Mouse (Mus musculus) heart, embryonic 12.5 days (tissue): ENCODE data around the gene Rasa2. TPM values are rescaled to one million over a fixed set of nuclear protein-coding genes. Genes with fewer than 3 reads are reported as not detected.

Experiments used
- ATAC-seq: fragments of 200-750 bp; cut with Nextera tagmentation; 2 replicates; pipeline ENCODE4 v1.8.0; 2017; ENCODE audit warnings: moderate TSS enrichment, moderate library complexity; ENCODE audit not compliant: insufficient number of reproducible peaks, low FRiP score
- H3K27ac ChIP-seq: fragments of 300-500 bp; sonication (generic); 2 replicates; pipeline ENCODE4 v1.5.1; 2016; ENCODE audit warnings: mild to moderate bottlenecking, moderate library complexity; ENCODE audit not compliant: poor library complexity, severe bottlenecking
- H3K27me3 ChIP-seq: fragments of 300-500 bp; sonication (generic); replicated peaks from 2 replicates; pipeline ENCODE4 v1.6.1; 2016; ENCODE audit warnings: mild to moderate bottlenecking, moderate library complexity
- H3K36me3 ChIP-seq: fragments of 300-500 bp; sonication (generic); 2 replicates; pipeline ENCODE4 v1.6.1; 2016; ENCODE audit warnings: mild to moderate bottlenecking, moderate library complexity
- H3K4me1 ChIP-seq: fragments of 300-500 bp; sonication (generic); replicated peaks from 2 replicates; pipeline ENCODE4 v1.6.1; 2016; ENCODE audit warnings: mild to moderate bottlenecking
- H3K4me2 ChIP-seq: fragments of 300-500 bp; sonication (generic); 2 replicates; pipeline ENCODE4 v1.6.1; 2016; ENCODE audit warnings: mild to moderate bottlenecking, moderate library complexity
- H3K4me3 ChIP-seq: fragments of 300-500 bp; sonication (generic); 2 replicates; pipeline ENCODE4 v1.5.1; 2016; ENCODE audit warnings: mild to moderate bottlenecking
- H3K9ac ChIP-seq: fragments of 300-500 bp; sonication (generic); 2 replicates; pipeline ENCODE4 v1.6.1; 2016; ENCODE audit warnings: mild to moderate bottlenecking, moderate library complexity
- H3K9me3 ChIP-seq: fragments of 300-500 bp; sonication (generic); replicated peaks from 2 replicates; pipeline ENCODE4 v1.6.1; 2016; ENCODE audit warnings: mild to moderate bottlenecking, moderate library complexity
- WGBS: fragments of 180-500 bp; shearing (Covaris S2); methylation state at CpG from one replicate; pipeline ENCODE4 v1.1.7; 2016; 5-methylcytosine and 5-hydroxymethylcytosine counted together
- polyA plus RNA-seq: library from polyadenylated mRNA; unstranded; fragments of >200 nt; fragmentation: Nextera tagmentation; extraction: Ambion mirVana; gene quantifications from 2 replicates; pipeline ENCODE4 v1.2.1, GENCODE M21; 2016

Rasa2 gene
- polyA plus RNA-seq, 1 experiment from 2014 or later = 17.6 TPM

DNA sequence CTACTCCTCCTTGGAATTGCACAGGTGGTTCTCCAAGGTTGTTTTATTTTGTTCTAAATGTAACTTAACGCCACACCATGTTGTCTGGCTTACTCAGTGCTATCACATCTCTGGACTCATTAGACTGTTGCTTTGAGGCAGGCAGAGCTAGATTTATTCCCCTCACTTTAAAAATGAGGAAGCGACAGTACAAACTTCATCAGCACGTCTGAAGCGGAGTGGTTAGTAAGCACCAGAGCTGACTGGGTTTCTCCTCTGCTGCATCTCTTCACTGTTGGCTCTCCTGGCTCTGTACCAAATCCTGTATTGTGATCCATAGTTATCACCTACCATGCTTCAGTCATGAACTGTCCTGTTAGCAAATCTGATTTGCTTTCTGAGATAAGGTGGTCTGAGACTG, 53.2 kb downstream of the Rasa2 start:
- no peak for ATAC-seq
- H3K27me3 ChIP-seq = no peaks in the 10 kb centered on the region
- no peak overlapping the region for H3K9ac ChIP-seq
- H3K4me1 ChIP-seq = no peaks in the 10 kb centered on the region
- H3K9me3 ChIP-seq = no peaks in the 10 kb centered on the region
- H3K27ac ChIP-seq = no peak overlapping the region
- WGBS = 80% methylated on average over 4 of the region's 4 CpGs
- H3K4me2 ChIP-seq = no peak overlapping the region
- H3K4me3 ChIP-seq = no peak overlapping the region
- H3K36me3 ChIP-seq = peaks cover 22% of the 10 kb centered on the region

DNA sequence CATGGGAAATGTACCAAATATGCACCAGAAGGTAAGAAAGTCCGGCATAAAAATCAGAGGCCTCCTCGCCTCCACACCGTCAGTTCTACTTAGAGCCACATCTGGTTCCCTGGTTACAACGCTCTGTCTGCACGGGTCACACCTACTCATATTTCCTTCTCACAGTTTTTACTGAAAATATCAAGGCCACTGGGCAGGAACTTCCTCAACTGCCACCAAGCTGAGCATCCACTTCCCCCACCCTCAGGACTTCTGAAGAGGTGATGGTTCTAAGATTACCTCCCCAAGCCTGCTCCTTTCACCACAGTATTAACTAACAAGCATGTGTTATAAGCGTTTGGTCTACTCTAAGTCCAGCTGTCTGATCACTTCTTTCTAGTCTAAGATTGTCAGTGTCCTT, 53.7 kb downstream of the Rasa2 start:
- Histone ChIP-seq H3K4me3 (no peak overlapping the region), H3K9me3 (no peaks in the 10 kb centered on the region), H3K27me3 (no peaks in the 10 kb centered on the region), H3K4me2 (no peak overlapping the region), H3K4me1 (no peaks in the 10 kb centered on the region), H3K9ac (no peak overlapping the region), H3K36me3 (peaks cover 20% of the 10 kb centered on the region), H3K27ac (no peak overlapping the region)
- ATAC-seq = no peak
- 81% methylated on average over 6 of the region's 6 CpGs for WGBS

DNA sequence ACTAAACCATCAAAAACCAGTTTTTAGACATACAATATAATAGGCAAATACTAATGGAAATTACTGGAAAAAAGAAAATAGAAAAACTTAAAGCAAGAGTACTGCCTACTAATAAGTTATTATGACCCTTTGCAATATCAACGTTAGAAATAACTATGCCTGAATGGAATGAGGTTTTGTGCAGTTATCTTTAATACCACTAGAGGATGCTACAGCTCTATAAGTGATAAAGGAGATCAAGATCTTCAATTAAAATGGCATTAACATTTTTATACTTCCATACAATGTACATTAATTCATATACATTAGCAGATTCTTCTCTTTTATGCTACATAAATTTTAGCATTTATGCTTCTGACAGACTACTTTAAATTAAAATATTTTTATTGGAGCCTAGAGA, 58.2 kb downstream of the Rasa2 start:
- Histone ChIP-seq H3K9me3 (no peaks in the 10 kb centered on the region), H3K36me3 (peaks cover 29% of the 10 kb centered on the region), H3K27me3 (no peaks in the 10 kb centered on the region), H3K9ac (no peak overlapping the region), H3K4me3 (no peak overlapping the region), H3K4me1 (no peaks in the 10 kb centered on the region), H3K4me2 (no peak overlapping the region), H3K27ac (no peak overlapping the region)
- 16% methylated on average over 1 of the region's 1 CpGs for WGBS
- ATAC-seq = no peak

DNA sequence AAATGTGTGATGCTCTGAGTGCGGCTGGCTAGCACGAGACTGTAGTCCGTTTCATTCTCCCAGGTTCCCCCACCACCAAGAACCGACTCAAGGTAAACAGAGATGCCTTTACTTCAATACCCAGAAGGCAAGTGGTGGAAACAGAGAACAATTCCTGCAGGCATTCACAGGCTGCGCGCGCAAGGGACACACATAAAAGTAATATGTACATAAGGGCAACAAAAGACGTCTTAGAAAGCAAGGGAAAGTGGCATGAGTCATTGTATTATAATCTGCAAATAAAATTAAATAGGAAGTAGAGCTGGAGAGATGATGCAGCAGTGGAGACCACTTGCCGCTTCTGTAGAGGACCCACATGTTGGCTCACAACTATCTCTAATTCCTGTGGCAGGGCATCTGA, 58.7 kb downstream of the Rasa2 start:
- no peak overlapping the region for H3K27ac ChIP-seq
- no peak overlapping the region for H3K4me2 ChIP-seq
- no peaks in the 10 kb centered on the region for H3K9me3 ChIP-seq
- 84% methylated on average over 9 of the region's 9 CpGs for WGBS
- no peak for ATAC-seq
- no peaks in the 10 kb centered on the region for H3K27me3 ChIP-seq
- H3K9ac ChIP-seq = no peak overlapping the region
- H3K36me3 ChIP-seq = peaks cover 29% of the 10 kb centered on the region
- H3K4me3 ChIP-seq = no peak overlapping the region
- H3K4me1 ChIP-seq = no peaks in the 10 kb centered on the region

DNA sequence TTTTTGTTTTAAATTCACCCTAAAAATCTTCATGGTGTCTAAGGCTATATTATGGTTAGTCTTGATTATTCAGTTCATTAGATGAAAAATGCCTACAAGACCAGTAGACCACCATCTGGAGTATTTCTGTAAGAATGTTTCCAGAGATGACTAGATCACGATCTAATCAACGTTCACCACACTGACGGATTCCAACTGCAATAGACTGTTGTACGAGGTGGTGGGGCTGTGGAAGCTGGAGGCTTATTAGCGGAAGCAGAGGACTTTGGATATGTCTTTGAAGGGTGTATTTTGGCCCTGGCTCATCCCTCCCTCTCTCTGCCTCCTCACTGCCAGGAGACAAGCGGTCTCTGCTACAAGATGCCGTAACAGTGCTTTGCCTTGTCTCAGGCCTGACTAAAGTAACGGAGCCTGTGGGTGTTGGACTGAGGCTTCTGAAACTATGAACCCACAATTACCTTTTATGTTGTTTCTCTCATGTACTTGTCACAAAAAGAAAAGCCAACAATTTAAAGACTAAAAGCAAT, 64.9 kb downstream of the Rasa2 start:
- WGBS = 84% methylated on average over 8 of the region's 8 CpGs
- no peak overlapping the region for H3K4me3 ChIP-seq
- no peak for ATAC-seq

DNA sequence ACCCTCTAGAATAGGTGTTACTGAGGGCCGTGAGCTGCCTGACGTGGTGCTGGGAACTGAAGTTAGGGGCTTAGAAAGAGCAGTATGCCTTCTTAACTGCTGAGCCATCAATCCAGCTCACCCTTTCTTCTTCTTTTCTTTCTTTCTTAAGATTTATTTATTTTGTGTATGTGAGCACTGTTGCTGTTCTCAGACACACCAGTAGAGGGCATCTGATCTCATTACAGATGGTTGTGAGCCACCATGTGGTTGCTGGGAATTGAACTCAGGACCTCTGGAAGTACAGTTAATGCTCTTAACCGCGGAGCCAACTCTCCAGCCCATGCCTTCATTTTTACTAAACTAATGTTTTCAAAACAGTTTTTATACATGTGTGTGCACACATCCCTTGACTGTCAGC, 67.9 kb downstream of the Rasa2 start:
- no peak overlapping the region for H3K9ac ChIP-seq
- H3K4me2 ChIP-seq = no peak overlapping the region
- H3K4me1 ChIP-seq = no peaks in the 10 kb centered on the region
- H3K36me3 ChIP-seq = peaks cover 39% of the 10 kb centered on the region
- 95% methylated on average over 4 of the region's 4 CpGs for WGBS
- H3K4me3 ChIP-seq = no peak overlapping the region
- H3K27me3 ChIP-seq = no peaks in the 10 kb centered on the region
- no peak for ATAC-seq
- H3K9me3 ChIP-seq = no peaks in the 10 kb centered on the region
- H3K27ac ChIP-seq = no peak overlapping the region

More for the DNA sequence above, 64.9 kb downstream of the Rasa2 start:
- H3K27me3 ChIP-seq = no peaks in the 10 kb centered on the region
- no peak overlapping the region for H3K27ac ChIP-seq
- no peak overlapping the region for H3K4me2 ChIP-seq
- no peaks in the 10 kb centered on the region for H3K9me3 ChIP-seq
- no peak overlapping the region for H3K9ac ChIP-seq
- peaks cover 36% of the 10 kb centered on the region for H3K36me3 ChIP-seq
- no peaks in the 10 kb centered on the region for H3K4me1 ChIP-seq

DNA sequence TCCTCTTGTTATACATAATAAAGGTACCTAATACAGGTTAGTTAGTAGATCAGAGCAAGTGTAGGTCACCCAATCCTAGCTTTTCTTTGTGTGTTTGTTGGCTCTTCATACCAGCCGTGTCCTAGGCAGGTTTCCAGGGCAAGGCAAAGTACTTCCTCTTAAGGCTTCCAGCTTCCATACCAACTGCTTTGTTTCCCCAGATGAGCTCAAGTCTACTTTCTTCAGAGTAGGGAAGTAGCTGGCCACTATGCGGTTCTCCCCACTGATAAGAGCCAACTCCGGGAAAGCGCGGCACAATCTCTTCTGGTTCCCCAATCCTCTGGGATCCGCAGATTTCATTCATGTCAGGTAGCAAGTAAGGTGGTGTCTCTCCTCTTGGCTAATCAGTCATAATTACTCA, 72.3 kb downstream of the Rasa2 start:
- H3K36me3 ChIP-seq = peaks cover 31% of the 10 kb centered on the region

DNA sequence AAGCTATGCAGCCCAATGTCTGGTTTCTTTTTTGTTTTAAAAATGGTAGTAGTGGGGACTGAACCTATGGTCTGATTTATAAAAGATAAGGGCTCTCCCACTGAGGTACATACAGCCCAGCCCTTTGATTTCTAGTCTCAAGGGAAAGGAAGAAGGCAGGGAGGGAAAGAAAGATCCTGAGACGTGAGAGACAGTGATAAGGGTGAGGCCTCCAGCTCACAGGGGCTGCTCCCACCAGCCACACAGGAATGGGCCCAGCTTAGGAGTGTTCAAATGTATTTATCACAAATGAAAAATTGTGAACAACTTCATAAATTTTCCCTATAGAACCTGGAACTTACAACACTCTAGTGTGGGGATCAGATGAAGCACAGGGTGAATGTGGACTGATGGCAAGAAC, 72.8 kb downstream of the Rasa2 start:
- Histone ChIP-seq H3K27me3 (no peaks in the 10 kb centered on the region), H3K27ac (no peak overlapping the region), H3K4me1 (0 out of 2 replicates have a peak, but pooled peaks cover 3% of the 10 kb centered on the region), H3K9ac (no peak overlapping the region), H3K4me3 (no peak overlapping the region), H3K36me3 (peaks cover 27% of the 10 kb centered on the region), H3K4me2 (no peak overlapping the region), H3K9me3 (no peaks in the 10 kb centered on the region)
- no peak for ATAC-seq
- WGBS = 18% methylated on average over 1 of the region's 1 CpGs

More for the DNA sequence above, 72.3 kb downstream of the Rasa2 start:
- Histone ChIP-seq H3K4me2 (no peak overlapping the region), H3K9ac (no peak overlapping the region), H3K27ac (no peak overlapping the region), H3K9me3 (no peaks in the 10 kb centered on the region), H3K27me3 (no peaks in the 10 kb centered on the region), H3K4me3 (no peak overlapping the region), H3K4me1 (0 out of 2 replicates have a peak, but pooled peaks cover 3% of the 10 kb centered on the region)
- WGBS = 80% methylated on average over 6 of the region's 6 CpGs
- ATAC-seq = no peak

DNA sequence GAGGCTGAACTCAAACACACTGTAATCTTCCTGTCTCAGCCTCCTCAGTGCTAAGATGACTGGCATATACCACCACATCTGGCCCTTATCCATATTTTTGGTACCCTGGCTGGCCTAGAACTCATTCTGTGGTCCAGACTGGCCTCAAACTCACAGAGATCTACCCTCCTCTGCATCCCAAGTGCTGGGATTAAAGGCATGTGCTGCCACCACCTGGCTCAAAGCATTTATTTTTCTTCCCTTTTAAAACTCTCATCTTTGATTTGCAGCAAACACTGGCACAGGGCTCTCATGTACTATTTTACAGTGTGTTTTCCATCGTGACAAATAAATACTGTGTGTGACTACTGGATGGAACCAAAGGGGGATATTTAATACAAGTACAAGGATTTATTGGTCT, 77.3 kb downstream of the Rasa2 start:
- Histone ChIP-seq H3K4me1 (0 out of 2 replicates have a peak, but pooled peaks cover 6% of the 10 kb centered on the region), H3K4me2 (no peak overlapping the region), H3K4me3 (no peak overlapping the region), H3K27ac (no peak overlapping the region), H3K27me3 (no peaks in the 10 kb centered on the region), H3K9ac (no peak overlapping the region), H3K36me3 (peaks cover 30% of the 10 kb centered on the region), H3K9me3 (no peaks in the 10 kb centered on the region)
- WGBS = 83% methylated on average over 1 of the region's 1 CpGs
- ATAC-seq = no peak

DNA sequence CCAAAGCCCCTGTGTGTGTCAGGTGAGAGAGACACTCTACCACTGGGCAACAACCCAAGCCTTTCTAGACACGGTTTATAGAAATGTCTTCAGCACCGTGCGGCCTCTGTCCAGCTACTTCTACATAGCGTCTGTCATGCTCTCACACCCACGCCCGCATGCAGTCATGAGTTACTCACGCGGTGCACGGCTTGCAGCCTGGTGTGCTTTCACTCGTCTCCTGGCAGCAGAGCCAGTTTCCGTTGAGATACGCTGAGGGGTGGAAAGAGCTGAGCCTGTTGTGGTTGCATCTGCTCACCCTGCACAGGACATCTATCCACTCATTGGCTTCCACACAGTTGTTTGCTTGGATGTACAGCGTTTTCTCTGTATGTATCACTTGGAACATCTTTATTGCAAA, 86.0 kb downstream of the Rasa2 start:
- Histone ChIP-seq H3K27ac (no peak overlapping the region), H3K4me1 (0 out of 2 replicates have a peak, but pooled peaks cover 3% of the 10 kb centered on the region), H3K9ac (no peak overlapping the region), H3K4me2 (no peak overlapping the region), H3K36me3 (peaks cover 38% of the 10 kb centered on the region), H3K4me3 (no peak overlapping the region), H3K27me3 (no peaks in the 10 kb centered on the region), H3K9me3 (no peaks in the 10 kb centered on the region)
- WGBS = 89% methylated on average over 13 of the region's 13 CpGs
- no peak for ATAC-seq

DNA sequence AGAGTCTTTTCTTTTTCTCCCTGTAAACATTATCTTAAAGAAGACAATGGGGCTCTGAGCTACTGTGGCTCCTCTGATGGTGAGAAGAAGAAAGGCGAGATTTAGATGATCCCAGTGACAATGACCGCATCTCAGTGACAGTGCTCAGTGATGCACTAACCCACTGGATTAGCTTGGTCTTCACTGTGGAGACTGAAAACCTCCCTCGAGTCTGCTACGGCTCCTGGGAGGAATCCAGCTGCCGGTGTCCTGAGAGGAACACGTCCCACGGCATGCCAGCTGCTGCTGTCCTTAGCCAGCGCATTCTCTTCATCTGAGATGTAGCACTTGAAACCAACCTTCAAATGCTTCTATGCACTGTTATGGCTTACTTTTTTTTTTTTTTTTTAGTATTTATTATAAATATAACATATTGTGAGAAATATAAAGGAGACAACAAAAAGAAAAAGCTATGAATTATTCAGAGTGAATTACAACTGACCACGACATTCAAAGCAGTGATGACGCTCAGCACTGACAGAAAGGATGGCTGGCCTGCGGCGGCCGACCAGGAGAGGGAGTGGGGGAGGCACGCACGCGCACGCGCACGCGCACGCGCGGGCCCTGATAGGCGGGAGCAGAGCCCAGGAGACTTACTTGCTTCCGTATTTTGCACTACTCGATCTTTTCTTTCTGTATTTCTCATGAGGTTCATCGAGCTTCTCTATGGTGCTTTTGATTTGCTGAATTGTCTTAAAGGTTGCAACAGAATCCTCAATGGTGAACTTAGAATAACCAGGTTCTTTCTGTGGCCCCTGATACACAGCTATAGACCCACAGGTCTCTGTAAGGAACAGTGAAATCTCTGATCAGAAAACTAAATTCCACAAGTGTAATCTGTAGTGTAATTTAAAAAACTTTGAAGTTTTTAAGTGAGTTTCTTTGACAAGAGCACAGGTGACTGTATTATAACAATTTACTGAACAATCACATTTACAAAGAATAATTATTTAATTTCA, 87.5 kb downstream of the Rasa2 start:
- peak overlapping the region; percentile 54; the same call in 1 of the 2 replicates for H3K9ac ChIP-seq
- peak; percentile 73; the same call in 1 of the 2 replicates for ATAC-seq
- WGBS = 31% methylated on average over 27 of the region's 27 CpGs
- H3K27me3 ChIP-seq = no peaks in the 10 kb centered on the region
- peaks cover 1% of the 10 kb centered on the region for H3K4me1 ChIP-seq
- H3K4me3 ChIP-seq = peak overlapping the region; percentile 36
- no peaks in the 10 kb centered on the region for H3K9me3 ChIP-seq
- no peak overlapping the region for H3K27ac ChIP-seq
- peak overlapping the region; percentile 54 for H3K4me2 ChIP-seq
- H3K36me3 ChIP-seq = peaks cover 38% of the 10 kb centered on the region
